Mouse (Mus musculus): ENCODE data around the gene Pola1. TPM values are rescaled to one million over a fixed set of nuclear protein-coding genes. Genes with fewer than 3 reads are reported as not detected.

The Pola1 gene
- total and polyA plus RNA-seq, 3 experiments: 29.3 to 38.0 (median 29.6) TPM

GRCm38 (mm10) chrX:93630256-93630655, 1.7 kb downstream of the Pola1 start:
- no peak overlapping the region for H3K27ac ChIP-seq (ENCODE audit: insufficient read depth, low read depth)
- peaks cover 0 to 3% of the 10 kb centered on the region in 2 experiments; a peak in 1 of 4 replicates for H3K4me1 ChIP-seq (ENCODE audit: control insufficient read depth in 1 of 2, insufficient read depth in 2 of 2)
- H3K4me3 ChIP-seq (replicated peaks in 1 of 3; ENCODE audit: low read depth in 2 of 3, low read length in 2 of 3, poor library complexity in 1 of 3): no peak overlapping the region
- in situ Hi-C loops (cut with MboI; ENCODE audit: low pct_ligation_motif_present, low pct_unique_long_range_greater_than_20kb, low sequenced_read_pairs) (no loop called here), dilution Hi-C loops (cut with MboI; ENCODE audit: extremely low pct_ligation_motif_present, extremely low pct_unique_long_range_greater_than_20kb, low sequenced_read_pairs) (no loop called here)
- peaks cover 2 to 10% of the 10 kb centered on the region in 2 experiments for H3K36me3 ChIP-seq (replicated peaks in 1 of 2; ENCODE audit: control insufficient read depth in 1 of 2, insufficient read depth in 1 of 2, low read length in 1 of 2)
- no peak for DNase-seq (ENCODE audit: extremely low read depth)
- no peaks in the 10 kb centered on the region for H3K27me3 ChIP-seq (replicated peaks)
- no peak overlapping the region for H3K9ac ChIP-seq (ENCODE audit: insufficient read depth, low read depth)
- TF ChIP-seq ZNF384 (IDR thresholded peaks at IDR 0.05; ENCODE audit: low read depth, low read length): peak; percentile 20; the same call in 1 of the 2 replicates
- no peak for TF ChIP-seq PAX5 (IDR thresholded peaks at IDR 0.05; ENCODE audit: low read length)
- H3K9me3 ChIP-seq (replicated peaks; ENCODE audit: low read length): no peaks in the 10 kb centered on the region
- H3K79me2 ChIP-seq (replicated peaks; ENCODE audit: control insufficient read depth, extremely low read depth, insufficient read depth, poor library complexity, severe bottlenecking): peaks cover 38% of the 10 kb centered on the region
- peak overlapping the region; percentile 78 for H3K4me2 ChIP-seq (ENCODE audit: insufficient read depth, low read depth, poor library complexity, severe bottlenecking)

- dilution Hi-C loops (cut with MboI; ENCODE audit: extremely low pct_ligation_motif_present, extremely low pct_unique_long_range_greater_than_20kb, low sequenced_read_pairs): no loop called here
- H3K27me3 ChIP-seq (replicated peaks): no peaks in the 10 kb centered on the region
- DNase-seq (ENCODE audit: extremely low read depth): no peak
These were observed 29.7 kb downstream of the Pola1 start for GRCm38 (mm10) chrX:93602214-93602613.

GRCm38 (mm10) chrX:93594283-93594682, 37.7 kb downstream of the Pola1 start:
- peak; percentile 40 for DNase-seq (ENCODE audit: extremely low read depth)
- Histone ChIP-seq H3K4me2 (ENCODE audit: insufficient read depth, low read depth, poor library complexity, severe bottlenecking) (no peak overlapping the region), H3K79me2 (replicated peaks; ENCODE audit: control insufficient read depth, extremely low read depth, insufficient read depth, poor library complexity, severe bottlenecking) (no peaks in the 10 kb centered on the region; the same call in 1 of the 2 replicates), H3K4me1 (ENCODE audit: control insufficient read depth in 1 of 2, insufficient read depth in 2 of 2) (no peaks in the 10 kb centered on the region), H3K9me3 (replicated peaks; ENCODE audit: low read length) (no peaks in the 10 kb centered on the region), H3K9ac (ENCODE audit: insufficient read depth, low read depth) (no peak overlapping the region), H3K27me3 (replicated peaks) (no peaks in the 10 kb centered on the region), H3K36me3 (replicated peaks in 1 of 2; ENCODE audit: control insufficient read depth in 1 of 2, insufficient read depth in 1 of 2, low read length in 1 of 2) (peaks cover 5 to 27% of the 10 kb centered on the region in 2 experiments), H3K27ac (ENCODE audit: insufficient read depth, low read depth) (no peak overlapping the region), H3K4me3 (replicated peaks in 1 of 3; ENCODE audit: low read depth in 2 of 3, low read length in 2 of 3, poor library complexity in 1 of 3) (no peak overlapping the region)
- dilution Hi-C loops (cut with MboI; ENCODE audit: extremely low pct_ligation_motif_present, extremely low pct_unique_long_range_greater_than_20kb, low sequenced_read_pairs): no loop called here
- in situ Hi-C loops (cut with MboI; ENCODE audit: low pct_ligation_motif_present, low pct_unique_long_range_greater_than_20kb, low sequenced_read_pairs): no loop called here
- TF ChIP-seq EP300 (IDR thresholded peaks at IDR 0.05; ENCODE audit: low read length) (peak; percentile 64), ZC3H11A (IDR thresholded peaks at IDR 0.05; ENCODE audit: low read depth, low read length) (no peak), ETS1 (conservative IDR thresholded peaks at IDR 0.05; ENCODE audit: low read depth, low read length) (0 out of 2 replicates have a peak, but pooled peaks have one; percentile 41), JUN (IDR thresholded peaks at IDR 0.05; ENCODE audit: insufficient read depth, low read depth, low read length) (peak; percentile 66), BHLHE40 (IDR thresholded peaks at IDR 0.05; ENCODE audit: low read depth, low read length) (peak; percentile 65), JUND (conservative IDR thresholded peaks at IDR 0.05; ENCODE audit: low read depth, low read length) (peak; percentile 77), MAZ (IDR thresholded peaks at IDR 0.05; ENCODE audit: low read depth, low read length) (no peak)

More at GRCm38 (mm10) chrX:93602214-93602613, 29.7 kb downstream of the Pola1 start:
- no peaks in the 10 kb centered on the region; the same call in 1 of the 2 replicates for H3K79me2 ChIP-seq (replicated peaks; ENCODE audit: control insufficient read depth, extremely low read depth, insufficient read depth, poor library complexity, severe bottlenecking)
- no peak overlapping the region for H3K9ac ChIP-seq (ENCODE audit: insufficient read depth, low read depth)
- in situ Hi-C loops (cut with MboI; ENCODE audit: low pct_ligation_motif_present, low pct_unique_long_range_greater_than_20kb, low sequenced_read_pairs): no loop called here
- H3K4me3 ChIP-seq (replicated peaks in 1 of 3; ENCODE audit: low read depth in 2 of 3, low read length in 2 of 3, poor library complexity in 1 of 3): no peak overlapping the region
- no peaks in the 10 kb centered on the region for H3K4me1 ChIP-seq (ENCODE audit: control insufficient read depth in 1 of 2, insufficient read depth in 2 of 2)
- no peak overlapping the region for H3K4me2 ChIP-seq (ENCODE audit: insufficient read depth, low read depth, poor library complexity, severe bottlenecking)
- H3K9me3 ChIP-seq (replicated peaks; ENCODE audit: low read length): no peaks in the 10 kb centered on the region
- no peak for TF ChIP-seq ETS1 (conservative IDR thresholded peaks at IDR 0.05; ENCODE audit: low read depth, low read length)
- no peak for TF ChIP-seq CTCF (conservative IDR thresholded peaks at IDR 0.05 in 1 of 2, IDR thresholded peaks at IDR 0.05 in 1 of 2; ENCODE audit: low read depth in 2 of 2, low read length in 2 of 2)
- TF ChIP-seq PAX5 (IDR thresholded peaks at IDR 0.05; ENCODE audit: low read length): no peak
- TF ChIP-seq ZKSCAN1 (IDR thresholded peaks at IDR 0.05; ENCODE audit: borderline replicate concordance, low read depth, low read length): no peak
- H3K36me3 ChIP-seq (replicated peaks in 1 of 2; ENCODE audit: control insufficient read depth in 1 of 2, insufficient read depth in 1 of 2, low read length in 1 of 2): peaks cover 8 to 37% of the 10 kb centered on the region in 2 experiments
- H3K27ac ChIP-seq (ENCODE audit: insufficient read depth, low read depth): no peak overlapping the region
